19 mouse cellular contexts compared by ENCODE assay signal in genomic region chr10:86298326-86298725, GRCm38 (mm10).
"Had no signal": no experiment of that assay in that cellular context is flagged by ENCODE, and none has a peak within 500 bp of the region (broad histone marks: within the 10 kb centered on the region; RNA-seq: fewer than 3 reads in every experiment).

No protein-coding gene starts in this region.

- H3K27ac ChIP-seq: intestine, embryonic 15.5 days; limb, embryonic 12.5 days; limb, embryonic 15.5 days; liver, embryonic 14.5 days; lung, embryonic 15.5 days; macrophage; midbrain, embryonic 12.5 days; midbrain, embryonic 15.5 days; neural tube, embryonic 12.5 days; neural tube, embryonic 15.5 days; stomach, embryonic 15.5 days had no signal

- H3K9ac ChIP-seq: intestine, embryonic 15.5 days; limb, embryonic 12.5 days; limb, embryonic 15.5 days; liver, embryonic 14.5 days; liver, postnatal 0 days; lung, embryonic 15.5 days; midbrain, embryonic 12.5 days; midbrain, embryonic 15.5 days; neural tube, embryonic 12.5 days; neural tube, embryonic 15.5 days; stomach, embryonic 15.5 days had no signal

- DNase-seq: left cerebral cortex, postnatal 4 days; liver, postnatal 0 days; lung, postnatal 14 days; retina, postnatal 1 day; right cerebral cortex, postnatal 25 days; spleen, adult 18-20 months; thymus, postnatal 25 days had no signal

- H3K36me3 ChIP-seq: intestine, embryonic 15.5 days; limb, embryonic 12.5 days; limb, embryonic 15.5 days; lung, embryonic 15.5 days; midbrain, embryonic 12.5 days; midbrain, embryonic 15.5 days; neural tube, embryonic 12.5 days; neural tube, embryonic 15.5 days; stomach, embryonic 15.5 days had no signal

- ATAC-seq: intestine, embryonic 15.5 days; liver, postnatal 0 days; midbrain, embryonic 15.5 days had no signal

- H3K4me2 ChIP-seq: intestine, embryonic 15.5 days; limb, embryonic 12.5 days; limb, embryonic 15.5 days; liver, embryonic 11.5 days; lung, embryonic 15.5 days; midbrain, embryonic 12.5 days; midbrain, embryonic 15.5 days; neural tube, embryonic 12.5 days; neural tube, embryonic 15.5 days; stomach, embryonic 15.5 days had no signal

- H3K4me3 ChIP-seq: intestine, embryonic 15.5 days; limb, embryonic 12.5 days; limb, embryonic 15.5 days; lung, embryonic 15.5 days; midbrain, embryonic 12.5 days; midbrain, embryonic 15.5 days; neural tube, embryonic 12.5 days; neural tube, embryonic 15.5 days; stomach, embryonic 15.5 days had no signal

- H3K27me3 ChIP-seq: intestine, embryonic 15.5 days; limb, embryonic 12.5 days; limb, embryonic 15.5 days; midbrain, embryonic 15.5 days had no signal

- H3K9me3 ChIP-seq: intestine, embryonic 15.5 days; limb, embryonic 12.5 days; limb, embryonic 15.5 days; lung, embryonic 15.5 days; midbrain, embryonic 12.5 days; midbrain, embryonic 15.5 days; neural tube, embryonic 12.5 days; neural tube, embryonic 15.5 days; stomach, embryonic 15.5 days had no signal
